Mouse (Mus musculus) urinary bladder, postnatal 36 days (tissue): Measurements from ENCODE around the gene Trim30b.
A peak's percentile ranks its signal among the peaks of the same experiment; 100 is the strongest.
"Not testable (repeated sequence)": the region's sequence is repeated elsewhere in the genome, so short reads cannot be mapped to it uniquely, and the experiment has no call there.

Experiments used
- DNase-seq, 2 experiments: peaks; one replicate each; pipeline ENCODE4 v3.0.0; 2022; ENCODE audit warnings: low spot score in 2 of 2, mixed read lengths in 1 of 2

The Trim30b gene

GRCm38 (mm10) chr7:104369736-104370414 is at the start of gene Trim30b:
Gene Trim30b, minus strand, starts transcription at chr7:104369884.
- no peak for DNase-seq

GRCm38 (mm10) chr7:104404460-104404950 is 34.8 kb upstream of the Trim30b start:
- DNase-seq: no peak

GRCm38 (mm10) chr7:104401140-104401539 is 31.5 kb upstream of the Trim30b start:
- DNase-seq: no peak

GRCm38 (mm10) chr7:104400698-104401097 is 31.0 kb upstream of the Trim30b start, which contains the start of gene Trim30c:
Gene Trim30c, minus strand, starts transcription at chr7:104400837.
- no peak for DNase-seq

GRCm38 (mm10) chr7:104398492-104398891 is 28.8 kb upstream of the Trim30b start:
- no peak for DNase-seq

GRCm38 (mm10) chr7:104366339-104366738 is 3.3 kb downstream of the Trim30b start:
- DNase-seq: no peak

GRCm38 (mm10) chr7:104353600-104353967 is 16.1 kb downstream of the Trim30b start:
- no peak for DNase-seq

GRCm38 (mm10) chr7:104352717-104353599 is 16.7 kb downstream of the Trim30b start, which contains the start of gene Trim12c:
Gene Trim12c, minus strand, starts transcription at chr7:104353362.
- DNase-seq: peak; percentile 52 to 70

GRCm38 (mm10) chr7:104348043-104348442 is 21.6 kb downstream of the Trim30b start:
- not testable (repeated sequence) for DNase-seq

GRCm38 (mm10) chr7:104340744-104341143 is 28.9 kb downstream of the Trim30b start:
- DNase-seq: not testable (repeated sequence)

GRCm38 (mm10) chr7:104335547-104335946 is 34.1 kb downstream of the Trim30b start:
- DNase-seq: not testable (repeated sequence)

- not testable (repeated sequence) for DNase-seq
Observed at GRCm38 (mm10) chr7:104329171-104329570, 40.5 kb downstream of the Trim30b start, which contains the start of gene Trim34b. Gene Trim34b, plus strand, starts transcription at chr7:104329471.

- DNase-seq: no peak
Observed at GRCm38 (mm10) chr7:104322028-104322427, 47.7 kb downstream of the Trim30b start.

- DNase-seq: not testable (repeated sequence)
Observed at GRCm38 (mm10) chr7:104315369-104316080, 54.2 kb downstream of the Trim30b start, which contains the start of gene Trim12a. Gene Trim12a, minus strand, starts transcription at chr7:104315466.

- DNase-seq: no peak
Observed at GRCm38 (mm10) chr7:104314796-104315353, 54.8 kb downstream of the Trim30b start.
